Mouse (Mus musculus) B cell, adult (primary cell): Measurements from ENCODE around the gene Apaf1. TPM values are rescaled to one million over a fixed set of nuclear protein-coding genes. Genes with fewer than 3 reads are reported as not detected.

Experiments
- total RNA-seq: library from RNA; stranded (reverse); gene quantifications from 4 replicates; pipeline ENCODE4 v1.2.4, GENCODE M21; 2023; ENCODE audit not compliant: inconsistent age

The Apaf1 gene
- 21.9 to 33.7 TPM (median 25.4 TPM) in 4 replicates for total RNA-seq

DNA sequence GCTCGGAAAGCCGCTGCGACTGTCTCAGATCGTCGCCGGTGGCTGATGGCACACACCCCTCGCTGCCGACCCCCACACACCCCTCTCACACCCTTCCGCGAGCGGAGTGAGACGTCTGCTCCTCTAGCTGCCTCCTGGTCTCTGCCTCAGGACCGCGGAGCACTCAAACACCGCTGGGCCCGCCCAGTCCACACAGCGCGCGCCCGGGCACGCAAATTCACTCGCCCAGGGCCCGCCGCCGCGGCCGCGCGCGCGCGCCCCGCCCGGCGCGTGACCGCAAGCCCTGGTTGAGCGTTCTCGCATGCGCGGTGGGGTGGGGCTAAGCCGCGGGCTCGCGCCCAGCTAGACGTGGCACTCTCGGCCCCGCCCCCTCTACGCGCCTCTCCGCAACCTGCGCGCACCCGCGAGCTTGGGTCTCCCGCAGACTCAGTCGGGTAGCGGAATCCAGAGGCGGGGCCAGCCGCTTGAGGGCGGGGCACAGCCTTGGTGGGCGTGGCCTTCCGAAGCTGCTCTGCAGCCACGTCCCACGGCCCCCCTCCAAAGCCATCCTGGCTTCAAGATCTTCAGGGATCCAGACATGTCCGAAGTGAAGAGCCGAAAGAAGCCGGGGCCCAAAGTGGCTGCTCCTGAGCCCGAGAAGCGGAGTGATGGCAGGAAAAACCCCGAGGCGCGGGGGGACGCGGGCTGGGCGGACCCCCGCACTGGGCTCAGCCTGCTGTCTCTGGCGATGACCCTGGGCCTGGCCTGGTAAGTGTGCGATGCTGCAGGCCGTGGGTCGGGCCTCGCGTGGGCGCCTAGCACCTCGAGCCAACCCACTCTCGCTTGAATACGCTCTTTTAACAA is at the start of gene Apaf1, which contains the start of gene Ikbip:
Gene Apaf1 (minus strand): TSS at position 221 of the 843 bp plus-strand sequence.
Gene Ikbip (plus strand): TSS at position 391 of the 843 bp plus-strand sequence.

GRCm38 (mm10) chr10:91123828-91124822 is 41.6 kb upstream of the Apaf1 start, which contains the start of gene Slc25a3:
Gene Slc25a3 (minus strand): TSS chr10:91124059.

Other genes starting within 250 kb of the Apaf1 start
- 1.8 to 3.8 TPM (median 3.1 TPM) in 4 replicates for gene Ikbip, start 170 bp upstream of the Apaf1 start, total RNA-seq
- 600 to 623 TPM (median 620 TPM) in 4 replicates for gene Slc25a3, start 41.3 kb upstream of the Apaf1 start, total RNA-seq
- 136 to 163 TPM (median 147 TPM) in 4 replicates for gene Tmpo, start 98.5 kb upstream of the Apaf1 start, total RNA-seq